Mouse (Mus musculus): Measurements from ENCODE around the gene Gm13285. TPM values are rescaled to one million over a fixed set of nuclear protein-coding genes. Genes with fewer than 3 reads are reported as not detected.

Gm13285 gene
- polyA plus RNA-seq (2014; fragmentation: Illumina TruSeq; extraction: RNeasy Lipid Tissue Mini Kit (QIAGEN cat#74804); ENCODE audit: low read depth, low replicate concordance) = not detected

DNA sequence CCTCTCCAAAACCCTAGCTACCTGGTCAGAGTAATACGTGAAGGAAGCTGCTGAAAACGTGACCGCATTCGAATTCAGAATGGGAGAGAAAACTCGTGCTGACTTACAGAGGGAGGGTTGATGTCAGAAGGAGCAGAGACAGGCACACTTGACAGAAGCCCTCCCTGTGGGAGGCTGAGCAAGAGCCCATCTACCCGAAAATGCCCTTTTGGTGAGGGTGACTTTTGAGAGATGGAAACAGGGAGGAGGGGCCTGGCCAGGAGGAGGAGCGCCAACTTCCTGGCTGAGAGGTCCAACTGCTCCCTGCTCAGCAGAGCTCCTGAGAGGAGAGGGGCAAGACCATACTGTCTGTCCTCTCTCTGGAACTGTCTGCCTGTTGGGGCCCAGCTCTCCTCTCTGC is at the start of gene Gm13285:
TSS of gene Gm13285 (plus strand) at position 301 of the 400 bp plus-strand sequence.

GRCm38 (mm10) chr4:88754818-88755340 is 44.6 kb upstream of the Gm13285 start, which contains the start of gene Gm13271:
Gm13271 (plus strand) TSS chr4:88754868.

DNA sequence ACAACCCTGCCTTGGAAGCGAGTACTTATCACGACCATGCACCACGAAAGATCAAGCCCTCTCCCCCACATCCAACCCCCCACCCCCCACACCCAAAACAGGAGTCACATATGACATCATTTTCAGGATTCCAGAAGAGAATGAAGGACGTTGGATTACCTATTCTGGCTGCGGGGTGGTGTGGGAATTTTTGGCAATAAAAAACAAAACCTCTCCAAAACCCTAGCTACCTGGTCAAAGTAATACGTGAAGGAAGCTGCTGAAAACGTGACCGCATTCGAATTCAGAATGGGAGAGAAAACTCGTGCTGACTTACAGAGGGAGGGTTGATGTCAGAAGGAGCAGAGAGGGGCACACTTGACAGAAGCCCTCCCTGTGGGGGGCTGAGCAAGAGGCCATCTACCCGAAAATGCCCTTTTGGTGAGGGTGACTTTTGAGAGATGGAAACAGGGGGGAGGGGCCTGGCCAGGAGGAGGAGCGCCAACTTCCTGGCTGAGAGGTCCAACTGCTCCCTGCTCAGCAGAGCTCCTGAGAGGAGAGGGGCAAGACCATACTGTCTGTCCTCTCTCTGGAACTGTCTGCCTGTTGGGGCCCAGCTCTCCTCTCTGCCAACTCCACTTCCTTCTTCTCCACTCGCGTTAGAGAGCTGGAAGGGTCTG is 39.7 kb upstream of the Gm13285 start, which contains the start of gene Gm13283:
TSS of gene Gm13283 (plus strand) at position 510 of the 659 bp plus-strand sequence.

GRCm38 (mm10) chr4:88773534-88773933 is 25.9 kb upstream of the Gm13285 start, which contains the start of gene Gm13290:
Gm13290 (plus strand) TSS chr4:88773834.

GRCm38 (mm10) chr4:88776622-88777021 is 22.8 kb upstream of the Gm13285 start, which contains the start of gene Gm13289:
Gm13289 (plus strand) TSS chr4:88776922.

GRCm38 (mm10) chr4:88779550-88779949 is 19.9 kb upstream of the Gm13285 start, which contains the start of gene Gm13272:
Gm13272 (plus strand) TSS chr4:88779850.

GRCm38 (mm10) chr4:88781831-88782230 is 17.6 kb upstream of the Gm13285 start, which contains the start of gene Ifnz:
Ifnz (plus strand) TSS chr4:88782131.

GRCm38 (mm10) chr4:88785409-88785808 is 14.1 kb upstream of the Gm13285 start, which contains the start of gene Gm13276:
Gm13276 (plus strand) TSS chr4:88785709.

DNA sequence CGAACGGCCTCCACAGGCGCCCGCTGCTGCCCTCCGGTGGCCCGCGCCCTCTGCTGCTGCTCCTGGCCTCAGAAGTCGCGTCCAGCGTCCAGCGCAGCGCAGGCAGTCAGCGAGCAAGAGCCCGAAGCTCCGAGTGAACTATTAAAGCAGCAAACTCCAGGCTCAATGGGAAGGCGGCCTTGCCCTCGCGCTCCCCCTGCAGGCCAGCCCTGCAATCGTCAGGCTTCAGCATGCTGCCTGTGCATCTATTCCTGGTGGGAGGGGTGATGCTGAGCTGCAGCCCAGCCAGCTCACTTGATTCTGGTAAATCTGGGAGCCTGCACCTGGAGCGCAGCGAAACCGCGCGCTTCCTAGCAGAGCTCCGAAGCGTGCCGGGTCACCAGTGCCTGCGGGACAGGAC is 11.1 kb upstream of the Gm13285 start, which contains the start of gene Gm13277:
TSS of gene Gm13277 (plus strand) at position 231 of the 400 bp plus-strand sequence.

DNA sequence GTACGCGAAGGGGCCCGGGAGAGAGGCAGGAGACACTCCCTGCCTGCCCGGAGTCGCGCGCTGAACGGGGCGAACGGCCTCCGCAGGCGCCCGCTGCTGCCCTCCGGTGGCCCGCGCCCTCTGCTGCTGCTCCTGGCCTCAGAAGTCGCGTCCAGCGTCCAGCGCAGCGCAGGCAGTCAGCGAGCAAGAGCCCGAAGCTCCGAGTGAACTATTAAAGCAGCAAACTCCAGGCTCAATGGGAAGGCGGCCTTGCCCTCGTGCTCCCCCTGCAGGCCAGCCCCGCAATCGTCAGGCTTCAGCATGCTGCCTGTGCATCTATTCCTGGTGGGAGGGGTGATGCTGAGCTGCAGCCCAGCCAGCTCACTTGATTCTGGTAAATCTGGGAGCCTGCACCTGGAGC is 8.2 kb upstream of the Gm13285 start, which contains the start of gene Gm13278:
TSS of gene Gm13278 (plus strand) at position 301 of the 400 bp plus-strand sequence.

DNA sequence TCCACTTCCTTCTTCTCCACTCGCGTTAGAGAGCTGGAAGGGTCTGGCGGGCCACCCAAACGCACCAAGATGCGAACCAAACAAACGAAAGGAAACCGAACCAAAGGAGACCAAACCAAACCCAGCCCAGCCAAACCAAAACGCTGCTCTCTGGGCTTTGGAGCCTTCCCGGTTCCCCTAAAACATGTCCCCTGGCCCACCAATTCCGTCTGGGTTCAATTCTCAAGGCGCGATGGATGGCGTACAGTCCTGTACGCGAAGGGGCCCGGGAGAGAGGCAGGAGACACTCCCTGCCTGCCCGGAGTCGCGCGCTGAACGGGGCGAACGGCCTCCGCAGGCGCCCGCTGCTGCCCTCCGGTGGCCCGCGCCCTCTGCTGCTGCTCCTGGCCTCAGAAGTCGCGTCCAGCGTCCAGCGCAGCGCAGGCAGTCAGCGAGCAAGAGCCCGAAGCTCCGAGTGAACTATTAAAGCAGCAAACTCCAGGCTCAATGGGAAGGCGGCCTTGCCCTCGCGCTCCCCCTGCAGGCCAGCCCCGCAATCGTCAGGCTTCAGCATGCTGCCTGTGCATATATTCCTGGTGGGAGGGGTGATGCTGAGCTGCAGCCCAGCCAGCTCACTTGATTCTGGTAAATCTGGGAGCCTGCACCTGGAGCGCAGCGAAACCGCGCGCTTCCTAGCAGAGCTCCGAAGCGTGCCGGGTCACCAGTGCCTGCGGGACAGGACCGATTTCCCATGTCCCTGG is 5.4 kb upstream of the Gm13285 start, which contains the start of gene Gm13275:
TSS of gene Gm13275 (plus strand) at position 552 of the 740 bp plus-strand sequence.

DNA sequence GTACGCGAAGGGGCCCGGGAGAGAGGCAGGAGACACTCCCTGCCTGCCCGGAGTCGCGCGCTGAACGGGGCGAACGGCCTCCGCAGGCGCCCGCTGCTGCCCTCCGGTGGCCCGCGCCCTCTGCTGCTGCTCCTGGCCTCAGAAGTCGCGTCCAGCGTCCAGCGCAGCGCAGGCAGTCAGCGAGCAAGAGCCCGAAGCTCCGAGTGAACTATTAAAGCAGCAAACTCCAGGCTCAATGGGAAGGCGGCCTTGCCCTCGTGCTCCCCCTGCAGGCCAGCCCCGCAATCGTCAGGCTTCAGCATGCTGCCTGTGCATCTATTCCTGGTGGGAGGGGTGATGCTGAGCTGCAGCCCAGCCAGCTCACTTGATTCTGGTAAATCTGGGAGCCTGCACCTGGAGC is 2.4 kb upstream of the Gm13285 start, which contains the start of gene Gm13279:
TSS of gene Gm13279 (plus strand) at position 301 of the 400 bp plus-strand sequence.

GRCm38 (mm10) chr4:88802954-88803353 is 3.5 kb downstream of the Gm13285 start, which contains the start of gene Gm13287:
Gm13287 (plus strand) TSS chr4:88803254.

GRCm38 (mm10) chr4:88805231-88805630 is 5.8 kb downstream of the Gm13285 start, which contains the start of gene Gm13288:
Gm13288 (plus strand) TSS chr4:88805531.

DNA sequence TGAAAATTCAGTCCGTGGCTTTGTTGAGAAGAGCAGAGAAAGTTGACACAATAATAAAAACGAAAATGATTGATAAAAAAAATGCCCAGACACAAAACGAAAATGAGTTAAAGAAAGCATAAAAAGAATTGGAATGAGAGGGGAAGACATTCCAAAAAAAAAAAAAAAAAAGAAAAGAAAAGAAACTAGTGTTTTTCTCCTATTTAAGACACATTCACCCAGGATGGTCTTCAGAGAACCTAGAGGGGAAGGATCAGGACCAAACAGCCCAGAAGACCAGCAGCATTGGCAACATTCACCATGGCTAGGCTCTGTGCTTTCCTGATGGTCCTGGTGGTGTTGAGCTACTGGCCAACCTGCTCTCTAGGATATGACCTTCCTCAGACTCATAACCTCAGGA is 16.5 kb downstream of the Gm13285 start, which contains the start of gene Ifna7:
TSS of gene Ifna7 (plus strand) at position 301 of the 400 bp plus-strand sequence.

DNA sequence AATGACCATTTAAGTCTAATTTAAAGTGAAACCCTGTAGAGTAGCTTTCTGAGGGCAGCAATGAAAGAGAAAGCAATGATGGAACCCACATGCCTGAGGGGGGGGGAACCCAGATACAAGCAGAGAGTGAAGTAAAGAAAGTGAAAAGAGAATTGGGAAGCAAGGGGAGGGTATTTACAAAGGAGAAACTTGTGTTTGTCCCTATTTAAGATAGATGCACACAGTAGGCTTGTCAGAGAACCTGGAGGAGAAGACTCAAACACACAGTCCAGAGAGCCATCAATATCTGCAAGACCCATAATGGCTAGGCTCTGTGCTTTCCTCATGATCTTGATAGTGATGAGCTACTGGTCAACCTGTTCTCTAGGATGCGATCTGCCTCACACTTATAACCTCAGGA is 20.2 kb downstream of the Gm13285 start, which contains the start of gene Ifna11:
TSS of gene Ifna11 (plus strand) at position 301 of the 400 bp plus-strand sequence.

GRCm38 (mm10) chr4:88827116-88827515 is 27.7 kb downstream of the Gm13285 start, which contains the start of gene Ifna6:
Ifna6 (plus strand) TSS chr4:88827416.

DNA sequence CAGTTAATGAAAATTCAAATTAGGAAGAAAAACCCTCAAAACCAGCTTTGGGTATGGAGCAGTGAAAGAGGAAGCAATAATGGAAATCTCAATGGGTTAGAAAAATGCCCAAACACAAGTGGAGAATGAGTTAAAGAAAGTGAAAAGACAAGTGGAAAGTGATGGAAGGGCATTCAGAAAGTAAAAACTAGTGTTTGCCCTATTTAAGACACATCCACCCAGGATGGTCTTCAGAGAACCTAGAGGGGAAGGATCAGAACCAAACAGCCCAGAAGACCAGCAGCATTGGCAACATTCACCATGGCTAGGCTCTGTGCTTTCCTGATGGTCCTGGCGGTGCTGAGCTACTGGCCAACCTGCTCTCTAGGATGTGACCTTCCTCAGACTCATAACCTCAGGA is 35.8 kb downstream of the Gm13285 start, which contains the start of gene Ifna5:
TSS of gene Ifna5 (plus strand) at position 301 of the 400 bp plus-strand sequence.

GRCm38 (mm10) chr4:88841438-88841911 is 42.0 kb downstream of the Gm13285 start, which contains the start of gene Ifna4:
Ifna4 (plus strand) TSS chr4:88841861.

DNA sequence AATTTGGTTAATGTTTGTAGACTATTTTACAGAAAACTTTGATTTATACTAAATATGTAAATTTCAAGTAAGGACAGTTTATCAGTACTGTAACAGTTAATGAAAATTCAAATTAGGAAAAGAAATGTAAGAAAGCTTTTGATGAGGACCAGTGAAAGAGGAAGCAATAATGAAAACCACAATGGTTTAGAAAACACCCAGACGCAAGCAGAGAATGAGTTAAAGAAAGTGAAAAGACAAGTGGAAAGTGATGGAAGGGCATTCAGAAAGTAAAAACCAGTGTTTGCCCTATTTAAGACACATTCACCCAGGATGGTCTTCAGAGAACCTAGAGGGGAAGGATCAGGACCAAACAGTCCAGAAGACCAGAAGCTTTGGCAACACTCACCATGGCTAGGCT is 50.2 kb downstream of the Gm13285 start, which contains the start of gene Ifna1:
TSS of gene Ifna1 (plus strand) at position 390 of the 400 bp plus-strand sequence.

